Mouse (Mus musculus): ENCODE measurements around the gene Mef2d.

- TF ChIP-seq CTCF (IDR thresholded peaks at IDR 0.05; ENCODE audit: borderline replicate concordance, control insufficient read depth, extremely low read depth, insufficient read depth, low read length, poor library complexity) (no peak), POLR2A (IDR thresholded peaks at IDR 0.05; ENCODE audit: control insufficient read depth, extremely low read depth, insufficient read depth, low read length, poor library complexity) (no peak)
Observed at GRCm38 (mm10) chr3:88208226-88208720, 66.1 kb downstream of the Mef2d start.

All from thymus, adult 2 months (tissue).